Mouse (Mus musculus) myocyte (in vitro differentiated cells): ENCODE results near the gene Rnf151.

Experiments
- E2F4 ChIP-seq: IDR thresholded peaks from one replicate; pipeline ENCODE4 v1.6.1; 2011; ENCODE audit warnings: mild to moderate bottlenecking, control low read depth, moderate library complexity; ENCODE audit not compliant: insufficient read depth
- MAX ChIP-seq: IDR thresholded peaks from one replicate; pipeline ENCODE4 v1.6.1; 2011; ENCODE audit warnings: low read depth, mild to moderate bottlenecking, control low read depth
- MYOG ChIP-seq, 3 experiments: IDR thresholded peaks; one replicate each; pipeline ENCODE4 v1.6.1; 2011; ENCODE audit warnings: control low read depth in 2 of 3, low read depth in 2 of 3, mild to moderate bottlenecking in 2 of 3; ENCODE audit not compliant: insufficient read length in 2 of 3, control insufficient read depth in 1 of 3, insufficient read depth in 1 of 3
- POLR2A ChIP-seq: IDR thresholded peaks from one replicate; pipeline ENCODE4 v1.6.1; 2011; ENCODE audit warnings: low read depth, mild to moderate bottlenecking, control low read depth, moderate library complexity; ENCODE audit not compliant: insufficient read length
- POLR2AphosphoS2 ChIP-seq: IDR thresholded peaks from one replicate; pipeline ENCODE4 v1.6.1; 2011; ENCODE audit warnings: low read depth, control low read depth; ENCODE audit not compliant: insufficient read length
- REST ChIP-seq: IDR thresholded peaks from one replicate; pipeline ENCODE4 v1.6.1; 2011; ENCODE audit warnings: mild to moderate bottlenecking, control low read depth, moderate library complexity; ENCODE audit not compliant: insufficient read depth, insufficient read length
- SRF ChIP-seq: IDR thresholded peaks from one replicate; pipeline ENCODE4 v1.6.1; 2011; ENCODE audit warnings: low read depth; ENCODE audit not compliant: control insufficient read depth, insufficient read length
- TCF12 ChIP-seq: IDR thresholded peaks from one replicate; pipeline ENCODE4 v1.6.1; 2011; ENCODE audit warnings: mild to moderate bottlenecking, control low read depth; ENCODE audit not compliant: poor library complexity, insufficient read depth, severe bottlenecking
- USF1 ChIP-seq: IDR thresholded peaks from one replicate; pipeline ENCODE4 v1.6.1; 2011; ENCODE audit warnings: low read depth, mild to moderate bottlenecking, control low read depth, moderate library complexity

- TF ChIP-seq POLR2A (no peak), MAX (no peak), REST (no peak), TCF12 (no peak), MYOG (IDR thresholded peaks at IDR 0.05; ENCODE audit: control insufficient read depth in 1 of 3, insufficient read depth in 1 of 3, insufficient read length in 2 of 3, low read depth in 2 of 3) (no peak), SRF (no peak), USF1 (no peak), E2F4 (no peak), POLR2AphosphoS2 (no peak)
These were observed 12.9 kb upstream of the Rnf151 start for GRCm38 (mm10) chr17:24730787-24731186.
